Mouse (Mus musculus): ENCODE data around the gene Rfx3. TPM values are rescaled to one million over a fixed set of nuclear protein-coding genes. Genes with fewer than 3 reads are reported as not detected.

Rfx3 gene
- total RNA-seq, 2 experiments from 2014 or later, result 3.1 to 6.1 TPM

DNA sequence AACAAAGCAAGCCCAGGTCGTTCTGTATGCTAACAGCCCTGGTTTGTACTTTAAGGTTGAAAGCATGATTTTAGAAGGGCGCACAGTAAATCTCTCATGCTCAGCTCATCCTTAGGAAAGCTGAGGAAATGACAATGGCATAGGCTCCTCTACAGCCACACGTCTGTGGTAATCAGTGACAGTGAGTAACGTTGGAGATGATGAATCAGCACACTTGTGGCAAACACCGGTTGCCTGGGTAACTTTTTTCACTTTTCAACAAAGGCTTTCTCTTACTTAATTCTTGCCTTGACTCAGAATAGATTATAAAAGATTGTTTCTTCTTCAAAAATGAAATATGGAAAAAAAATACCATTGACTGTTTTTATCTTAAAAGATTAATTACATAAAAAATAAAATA lies 104.0 kb downstream of the Rfx3 start:
- ATAC-seq (replicated peaks; ENCODE audit: poor library complexity), result peak; percentile 87

DNA sequence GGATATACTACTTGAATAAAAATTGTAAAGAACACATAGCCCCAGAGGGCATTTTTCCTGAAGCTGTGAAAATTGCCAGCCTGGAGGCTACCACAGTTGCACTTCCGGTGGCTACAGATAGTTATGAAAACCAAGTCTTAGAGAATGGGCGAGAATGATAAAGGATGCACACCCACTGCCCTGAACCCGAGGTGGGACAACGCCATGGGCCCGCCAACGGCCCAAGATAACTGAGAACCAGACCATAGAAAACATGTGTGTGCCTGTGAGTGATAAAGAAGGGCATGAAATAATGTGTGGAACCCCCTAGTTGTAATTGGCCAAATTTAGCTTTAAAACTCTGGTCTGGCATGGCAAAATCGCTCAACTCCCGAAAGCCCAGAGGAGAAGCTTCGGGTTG lies 105.0 kb downstream of the Rfx3 start:
- peak; percentile 87 for ATAC-seq (replicated peaks; ENCODE audit: poor library complexity)

DNA sequence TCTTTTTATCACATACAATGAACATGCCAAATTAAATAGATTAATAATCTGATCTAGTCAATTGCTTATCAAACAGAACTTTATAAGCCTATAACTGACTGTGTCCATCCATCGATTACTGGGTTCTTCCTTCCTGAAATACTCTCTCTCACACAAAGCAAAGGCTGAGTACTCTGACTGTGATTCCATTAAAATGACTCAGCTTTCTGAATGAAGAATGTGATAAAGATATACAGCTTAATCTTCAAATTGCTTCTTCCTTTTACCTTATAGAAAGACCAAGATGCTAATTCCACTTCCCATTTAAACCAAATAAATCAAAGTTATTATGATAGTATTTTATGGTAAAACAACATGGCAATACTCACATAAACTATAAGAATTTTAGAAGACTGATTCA lies 105.8 kb downstream of the Rfx3 start:
- no peak for ATAC-seq (replicated peaks; ENCODE audit: poor library complexity)

DNA sequence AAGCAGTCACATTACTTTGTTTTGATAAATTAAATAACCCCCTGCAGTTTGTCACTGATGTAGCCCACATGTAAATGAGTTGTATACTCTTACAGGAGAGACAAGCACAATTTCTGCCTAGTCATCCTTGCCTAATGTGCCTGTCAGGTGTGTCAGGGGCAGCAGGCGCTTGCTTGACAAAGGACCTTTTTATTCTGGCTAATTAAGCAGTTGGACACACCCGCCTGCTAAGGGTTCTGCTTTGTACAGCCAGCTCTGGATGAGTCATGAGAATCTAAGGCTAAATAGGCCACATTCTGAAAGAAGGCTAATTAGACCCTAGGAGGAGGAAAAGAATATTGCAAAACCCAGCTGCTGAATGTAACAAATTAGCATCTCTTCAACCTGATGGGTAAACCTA lies 106.3 kb downstream of the Rfx3 start:
- ATAC-seq (replicated peaks; ENCODE audit: poor library complexity), result peak; percentile 27

DNA sequence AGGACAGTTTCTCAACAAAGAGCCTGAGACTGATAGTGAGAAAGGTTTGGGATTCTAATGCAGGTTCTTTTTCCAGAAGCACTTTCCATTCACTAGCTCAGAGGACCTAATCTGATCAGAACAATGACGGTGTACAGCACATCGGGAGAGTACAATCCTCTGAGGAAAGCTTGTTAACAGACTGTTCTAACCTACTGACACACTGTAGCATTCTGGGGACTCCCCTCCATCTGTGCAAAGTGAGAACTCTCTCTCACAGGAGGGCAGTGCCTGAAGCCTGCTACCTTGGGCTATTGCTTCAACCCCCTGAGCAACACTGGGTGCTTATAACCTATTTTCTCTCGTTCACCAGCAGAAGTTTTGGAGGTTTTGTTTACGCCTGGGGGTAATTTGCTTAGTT lies 106.8 kb downstream of the Rfx3 start:
- no peak for ATAC-seq (replicated peaks; ENCODE audit: poor library complexity)

DNA sequence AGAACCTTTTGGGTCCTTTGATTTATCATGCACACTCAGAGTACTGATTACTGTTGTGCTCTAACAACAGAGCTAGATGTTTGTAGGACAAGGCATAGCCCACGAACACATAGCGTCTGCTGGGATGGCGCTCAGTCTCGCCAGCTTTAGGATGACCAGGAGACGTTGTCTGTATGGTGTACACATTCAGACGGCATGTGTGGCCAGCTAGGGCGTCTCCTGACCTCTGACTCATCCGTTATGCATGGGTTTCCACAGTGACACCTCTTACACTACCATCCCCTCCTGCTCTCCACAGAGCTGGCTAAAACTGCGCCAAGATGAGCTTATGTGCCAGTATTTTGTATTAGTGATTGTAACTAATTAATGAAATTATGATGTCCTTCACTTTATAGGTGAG lies 108.4 kb downstream of the Rfx3 start:
- no peak for ATAC-seq (replicated peaks; ENCODE audit: poor library complexity)

DNA sequence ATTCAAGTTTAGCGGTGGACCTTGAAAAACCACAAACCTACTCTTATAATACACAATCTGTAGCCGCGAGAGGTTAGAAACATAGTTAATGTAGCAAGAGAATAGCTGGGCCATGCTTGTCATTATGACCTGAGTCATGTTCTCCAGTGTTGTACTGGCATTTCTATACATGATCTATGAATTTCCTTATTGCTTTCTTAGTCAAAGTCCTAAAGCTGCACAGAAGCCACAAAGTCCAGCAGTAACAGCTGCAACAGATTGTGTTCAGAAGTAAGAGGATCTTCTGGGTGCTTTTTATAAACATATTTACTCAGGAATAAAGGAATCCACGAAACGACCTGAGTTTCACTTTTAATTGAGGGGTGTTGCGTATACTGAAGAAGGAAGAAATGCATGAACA lies 109.3 kb downstream of the Rfx3 start:
- no peak for ATAC-seq (replicated peaks; ENCODE audit: poor library complexity)

DNA sequence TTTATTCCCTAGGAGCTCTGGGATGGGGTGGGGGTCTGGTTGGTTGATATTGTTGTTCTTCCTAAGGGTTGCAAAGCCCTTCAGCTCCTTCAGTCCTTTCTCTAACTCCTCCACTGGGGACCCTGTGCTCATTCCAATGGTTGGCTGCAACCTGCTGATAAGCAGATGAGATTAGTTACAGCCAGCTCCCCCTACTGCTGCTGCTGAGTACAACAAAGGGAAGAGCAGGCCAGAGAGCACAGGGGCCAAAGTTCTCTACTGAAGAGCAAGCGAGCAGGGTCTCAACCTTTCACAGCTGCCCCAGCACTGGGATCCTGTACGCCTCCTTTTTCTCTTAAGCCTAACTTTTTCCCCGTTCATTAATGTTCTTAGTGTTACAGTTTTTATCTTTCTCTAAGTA lies 126.4 kb downstream of the Rfx3 start:
- peak; percentile 68 for ATAC-seq (replicated peaks; ENCODE audit: poor library complexity)

DNA sequence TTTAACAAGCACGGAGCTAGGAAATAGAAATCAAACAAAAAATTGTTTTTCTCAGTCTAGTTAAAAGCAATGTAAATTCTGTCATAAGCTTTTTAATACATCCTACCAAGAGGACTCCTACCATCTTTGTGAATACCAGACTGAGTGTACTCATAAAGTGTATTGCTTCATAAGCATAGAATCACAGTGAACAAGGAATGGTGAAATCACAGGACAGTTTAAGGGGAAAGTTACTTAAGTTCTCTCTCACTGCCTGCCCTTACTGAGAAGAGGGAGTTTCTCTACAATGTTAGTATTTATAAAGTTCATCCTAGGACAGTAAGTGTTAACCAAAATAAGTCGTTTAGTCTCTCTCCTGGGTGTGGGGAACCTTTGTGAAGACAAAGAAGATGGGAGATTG lies 133.5 kb downstream of the Rfx3 start:
- no peak for ATAC-seq (replicated peaks; ENCODE audit: poor library complexity)

DNA sequence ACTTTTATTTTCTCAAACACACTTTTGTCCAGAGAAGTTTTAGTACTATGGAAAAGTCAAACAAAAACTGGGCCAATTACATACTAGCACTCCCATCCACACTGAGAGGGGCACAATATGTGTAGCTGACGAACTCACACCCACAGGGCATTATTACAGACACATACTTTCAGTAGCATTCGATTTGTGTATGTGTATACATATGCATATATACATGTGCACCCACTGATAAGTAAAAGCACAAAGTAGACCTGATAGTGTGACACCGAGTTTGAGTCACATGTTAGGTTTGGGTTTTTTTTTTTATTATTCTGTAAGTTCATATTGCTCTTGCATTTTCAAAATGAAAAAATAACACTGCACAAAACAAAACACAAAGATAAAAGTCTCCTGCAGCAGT lies 140.2 kb downstream of the Rfx3 start:
- 0 out of 2 replicates have a peak, but pooled peaks have one; percentile 44 for ATAC-seq (replicated peaks; ENCODE audit: poor library complexity)

DNA sequence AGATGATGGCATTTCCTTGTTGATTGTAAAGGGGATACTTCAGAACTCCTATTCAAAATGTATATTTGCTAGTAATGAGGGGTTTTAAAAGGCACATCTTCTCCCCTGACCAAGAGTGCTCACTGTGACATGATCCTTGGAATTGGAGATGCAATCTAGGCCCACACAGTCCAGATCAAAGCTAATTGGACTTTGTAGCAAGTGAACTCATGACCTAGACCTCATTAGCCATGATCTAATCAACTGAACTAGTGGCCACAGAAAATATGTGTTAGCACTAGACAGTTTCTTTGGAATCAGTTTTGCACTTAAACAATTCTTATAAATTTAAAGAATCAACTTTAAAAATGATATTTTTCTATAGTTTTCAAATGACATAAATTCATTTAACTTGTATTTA lies 151.3 kb downstream of the Rfx3 start:
- no peak for ATAC-seq (replicated peaks; ENCODE audit: poor library complexity)

DNA sequence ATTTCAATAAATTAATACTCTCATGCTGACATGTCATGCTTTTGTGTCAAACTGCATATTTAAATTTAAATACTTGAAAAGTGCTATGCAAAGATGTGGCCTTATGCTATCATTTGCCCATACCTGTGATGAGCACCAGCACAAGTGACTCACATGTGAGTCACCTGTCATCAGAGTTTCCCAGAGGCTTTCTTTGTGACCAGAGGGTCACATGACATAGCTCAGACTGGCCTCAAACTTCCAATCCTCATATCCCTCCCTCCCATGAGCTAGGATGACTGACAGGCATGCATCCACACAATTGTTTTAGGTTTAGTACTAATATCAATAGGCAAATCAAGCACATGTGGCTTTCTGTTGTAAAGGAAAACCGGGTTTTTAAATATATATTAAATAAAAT lies 162.0 kb downstream of the Rfx3 start:
- no peak for ATAC-seq (replicated peaks; ENCODE audit: poor library complexity)

DNA sequence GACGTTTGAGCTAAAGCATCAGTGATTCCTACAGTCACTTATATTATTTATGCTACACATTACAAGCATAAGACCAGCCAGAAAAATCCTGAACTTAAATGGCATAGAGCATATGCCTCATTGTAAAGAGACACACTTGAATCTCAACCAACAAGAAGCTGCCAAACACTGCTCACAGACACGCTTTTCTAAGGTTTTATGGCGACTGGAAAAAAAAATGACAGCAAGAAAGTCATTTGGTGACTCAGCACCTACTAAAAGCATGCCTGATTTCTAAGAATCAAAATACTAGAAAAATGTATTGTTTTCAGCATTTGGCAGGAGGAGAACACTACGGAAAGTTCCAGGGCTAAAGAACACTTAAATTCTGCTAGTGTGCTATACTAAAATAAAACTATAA lies 163.9 kb downstream of the Rfx3 start:
- no peak for ATAC-seq (replicated peaks; ENCODE audit: poor library complexity)

DNA sequence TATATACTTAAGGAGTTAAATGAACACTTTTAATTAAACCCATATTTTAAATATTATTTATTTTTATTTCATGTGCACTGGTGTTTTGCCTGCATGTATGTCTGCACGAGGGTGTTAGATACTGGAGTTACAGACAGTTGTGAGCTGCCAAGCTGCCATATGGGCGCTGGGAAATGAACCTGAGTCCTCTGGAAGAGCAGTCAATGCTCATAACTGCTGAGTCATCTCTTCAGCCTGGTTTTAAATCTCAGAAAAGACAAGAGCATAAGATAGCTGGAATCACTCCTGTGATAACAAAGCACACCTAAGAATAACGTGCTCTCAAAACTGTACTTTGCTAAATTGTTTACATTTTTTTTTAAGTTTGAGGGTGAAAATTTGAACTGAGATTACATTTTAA lies 172.3 kb downstream of the Rfx3 start:
- no peak for ATAC-seq (replicated peaks; ENCODE audit: poor library complexity)

DNA sequence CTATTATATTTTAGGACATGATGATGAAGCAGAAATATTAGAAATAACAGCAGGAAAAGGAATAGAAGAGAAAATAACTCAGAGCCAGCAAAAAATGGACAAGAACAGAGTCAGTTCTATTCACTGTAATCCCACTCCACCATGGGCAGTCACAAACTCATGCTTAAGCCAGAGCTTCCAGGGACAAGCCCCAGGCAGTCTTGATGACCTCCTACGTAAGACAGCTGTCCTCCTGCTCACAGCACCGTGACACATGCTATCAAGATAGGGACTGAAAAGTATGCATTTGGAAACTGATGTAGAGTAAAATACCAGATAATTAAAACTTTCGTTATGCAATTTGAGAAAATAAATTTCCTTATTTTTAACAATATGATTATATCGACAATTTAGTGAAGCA lies 172.9 kb downstream of the Rfx3 start:
- ATAC-seq (replicated peaks; ENCODE audit: poor library complexity), result no peak

DNA sequence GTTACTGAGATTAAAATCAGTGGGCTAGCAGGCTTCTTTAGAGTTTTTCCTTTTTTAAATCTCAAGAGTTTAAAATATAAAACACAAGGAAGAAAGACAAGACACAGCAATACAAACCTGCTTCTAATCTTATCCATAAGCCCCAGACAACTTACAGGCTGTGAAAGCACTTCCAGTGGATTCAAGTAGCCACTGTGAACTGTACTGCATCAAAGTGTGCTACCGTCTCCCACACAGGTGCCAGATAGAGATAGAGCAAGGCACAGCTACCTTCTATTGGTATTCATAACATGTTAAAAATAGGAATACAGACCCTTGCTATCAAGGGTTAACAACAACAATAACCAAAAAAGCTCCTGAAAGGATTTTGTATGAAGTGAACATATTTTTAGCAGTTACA lies 178.5 kb downstream of the Rfx3 start:
- ATAC-seq (replicated peaks; ENCODE audit: poor library complexity), result 0 out of 2 replicates have a peak, but pooled peaks have one; percentile 20

DNA sequence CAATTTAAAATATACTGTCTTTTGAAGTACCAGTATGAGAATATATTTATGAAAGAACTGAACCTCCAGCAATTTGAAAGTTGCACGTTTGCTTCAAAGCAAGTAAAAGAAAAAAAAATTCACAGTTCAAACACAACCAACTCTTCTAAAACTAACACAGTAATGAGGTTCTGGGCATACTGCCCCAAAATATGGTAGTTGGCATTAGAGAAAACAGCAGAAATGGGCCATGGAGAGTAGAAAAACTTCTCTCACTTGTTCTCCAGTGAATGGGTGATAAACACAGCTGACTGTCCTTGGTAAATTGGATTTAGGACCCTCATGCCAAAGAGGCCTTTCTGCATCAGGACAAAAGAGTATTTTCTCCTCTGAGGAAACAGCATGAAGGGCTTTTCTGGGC lies 182.7 kb downstream of the Rfx3 start:
- ATAC-seq (replicated peaks; ENCODE audit: poor library complexity), result no peak

DNA sequence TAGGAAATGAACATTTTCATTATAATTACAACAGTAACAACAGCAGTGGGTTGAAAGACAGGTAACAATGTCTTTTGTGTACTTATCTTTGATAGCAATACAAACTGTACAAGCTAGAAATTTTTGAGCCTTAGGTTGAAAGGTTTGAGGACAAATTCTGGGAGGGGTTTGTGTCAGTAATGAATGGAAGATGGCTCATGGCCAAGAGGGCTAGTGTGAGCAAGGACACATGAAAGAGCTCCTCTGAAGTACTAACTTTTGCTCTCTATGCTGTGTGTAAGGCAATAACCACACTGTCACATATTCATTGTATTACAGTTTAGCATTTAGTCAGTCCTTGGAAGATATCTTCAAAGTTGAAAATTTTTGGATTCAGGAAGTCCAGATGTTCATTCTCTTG lies 193.3 kb downstream of the Rfx3 start:
- ATAC-seq (replicated peaks; ENCODE audit: poor library complexity), result no peak

DNA sequence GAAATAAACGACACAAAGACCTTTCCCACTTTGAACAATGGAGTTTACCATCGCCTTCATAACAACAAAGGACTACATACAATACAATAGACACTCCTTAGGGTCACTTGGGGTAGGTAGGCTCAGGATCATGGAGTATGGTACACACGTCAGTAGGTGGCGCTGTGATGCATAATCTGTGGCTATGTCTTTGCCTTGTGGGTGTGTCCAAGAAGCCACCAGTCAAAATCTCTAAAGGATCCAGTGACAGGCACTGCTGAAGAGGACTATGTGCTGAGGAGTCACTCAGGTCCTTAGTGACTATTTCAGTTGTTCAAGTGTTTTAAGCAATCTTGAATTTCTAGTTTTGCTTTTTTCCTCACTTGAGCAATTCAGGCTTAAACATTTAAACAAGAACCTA lies 230.9 kb downstream of the Rfx3 start:
- peak; percentile 98 for ATAC-seq (replicated peaks; ENCODE audit: poor library complexity)

DNA sequence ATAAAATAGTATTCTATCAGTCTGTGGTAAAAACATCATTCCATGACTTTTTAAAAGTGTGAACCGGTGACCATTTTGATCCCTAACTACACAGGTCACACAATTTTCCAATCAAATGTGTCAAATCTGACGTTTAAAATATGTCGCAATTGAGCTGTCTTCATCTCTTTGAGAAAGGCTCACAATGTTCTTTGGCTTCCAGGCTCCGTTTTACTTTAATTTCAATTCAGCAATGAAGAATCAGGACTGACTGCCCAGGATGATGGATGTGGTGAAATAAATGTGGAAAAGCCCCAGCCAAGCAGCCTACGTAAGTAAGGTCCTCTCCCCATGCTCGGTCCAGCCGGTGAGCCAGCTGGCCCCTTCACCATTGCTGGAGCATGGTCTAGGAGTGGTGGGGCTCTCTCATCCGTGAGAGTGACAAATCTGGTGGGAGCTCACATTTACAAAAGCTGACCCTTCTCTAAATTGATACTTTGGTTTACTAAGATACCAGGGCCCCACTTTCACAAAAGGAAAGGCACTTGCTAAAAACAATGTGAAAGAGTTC lies 240.2 kb downstream of the Rfx3 start:
- no peak for ATAC-seq (replicated peaks; ENCODE audit: poor library complexity)

DNA sequence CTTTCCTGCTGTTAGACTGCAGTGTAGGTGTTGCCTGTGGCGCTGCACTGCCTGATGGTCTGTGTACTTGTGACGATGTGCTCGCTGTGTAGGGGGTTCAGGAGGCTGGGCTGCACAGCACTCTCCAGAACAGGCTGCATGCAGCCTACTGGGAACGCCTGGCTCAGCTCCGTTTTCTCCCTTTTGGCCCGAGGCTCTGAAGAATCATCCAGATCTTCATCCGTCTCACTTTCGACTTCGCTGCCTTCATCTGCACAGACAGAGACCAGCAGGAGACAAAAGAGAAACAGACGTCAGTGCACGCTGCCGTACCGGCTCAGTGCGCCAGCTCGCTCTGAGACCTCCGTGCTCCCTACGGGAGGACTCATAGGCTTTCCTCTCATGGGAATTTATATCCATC lies 242.5 kb downstream of the Rfx3 start:
- no peak for ATAC-seq (replicated peaks; ENCODE audit: poor library complexity)

DNA sequence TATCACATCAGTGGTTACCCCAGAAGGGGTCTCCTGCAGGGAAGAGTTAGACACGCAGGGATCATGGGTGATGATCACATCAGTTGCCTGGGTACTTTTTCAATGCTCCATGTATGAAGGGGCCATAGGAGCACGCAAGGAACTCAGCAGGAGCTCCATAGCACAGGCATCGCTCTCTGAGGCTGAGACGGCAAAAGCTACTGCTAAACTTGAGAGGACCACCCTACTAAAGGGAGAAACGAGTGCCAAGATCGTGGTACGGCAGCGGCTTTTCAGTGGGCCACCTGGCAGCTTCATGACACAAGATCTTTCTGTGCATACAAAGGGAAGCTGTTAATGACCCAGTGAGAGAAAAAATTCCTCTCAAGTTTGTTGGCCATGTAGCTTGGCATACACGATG lies 250.7 kb downstream of the Rfx3 start:
- ATAC-seq (replicated peaks; ENCODE audit: poor library complexity), result no peak

DNA sequence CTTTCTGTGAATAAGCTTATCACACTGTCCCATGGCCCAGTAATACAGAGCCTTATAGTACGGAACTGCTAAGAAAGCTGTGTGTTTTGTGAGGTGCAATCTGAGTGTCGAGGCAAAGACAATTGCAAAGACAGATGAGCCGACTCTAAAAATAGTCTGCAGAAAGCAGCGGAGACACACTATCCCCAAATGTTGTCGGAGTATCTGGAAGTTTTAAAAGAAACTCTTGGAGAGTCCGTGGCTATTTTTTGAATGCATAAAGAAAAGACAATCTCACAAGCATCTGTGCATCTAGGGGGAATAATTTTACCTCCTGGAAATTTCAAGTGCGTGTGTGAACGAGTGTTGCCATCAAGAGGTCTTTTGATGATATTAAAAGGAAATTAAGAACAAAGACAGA lies 251.6 kb downstream of the Rfx3 start:
- no peak for ATAC-seq (replicated peaks; ENCODE audit: poor library complexity)

DNA sequence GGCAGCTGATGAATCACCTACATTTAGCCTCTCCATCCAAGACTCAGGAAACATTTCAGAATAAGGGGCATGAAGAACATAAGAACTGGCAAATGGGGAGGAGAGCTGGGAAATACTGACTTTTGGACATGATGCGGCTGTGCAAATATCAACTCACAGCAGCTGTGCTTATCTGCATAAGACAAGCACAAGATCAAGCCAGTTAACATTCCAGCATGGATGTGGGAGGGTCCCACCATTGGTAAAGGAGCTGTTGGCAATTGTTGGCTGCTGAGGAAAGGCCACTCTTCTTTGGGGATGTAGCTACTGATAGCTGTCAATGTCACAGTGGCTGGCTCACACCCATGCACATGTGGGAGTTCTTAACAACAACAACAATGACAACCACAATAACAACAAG lies 263.7 kb downstream of the Rfx3 start:
- ATAC-seq (replicated peaks; ENCODE audit: poor library complexity), result no peak
